ENCODE assay signal across 8 mouse cellular contexts in genomic region chrX:21088983-21089866, GRCm38 (mm10). TPM values are rescaled to one million over a fixed set of nuclear protein-coding genes. Genes with fewer than 3 reads are reported as not detected.
A peak's percentile ranks its signal among the peaks of the same experiment; 100 is the strongest.
DNase-seq lines count a peak whose midpoint lies in the region; ATAC-seq lines count a peak whose summit lies in the region.

Gene Zfp300 (minus strand): TSS chrX:21089527.

- ATAC-seq in intestine, embryonic 14.5 days (replicated peaks; ENCODE audit: low FRiP score, low TSS enrichment, low read depth): peak; percentile 71; the same call in 1 of the 2 replicates
- peak; percentile 62 for ATAC-seq in megakaryocyte, adult 5-6 weeks (ENCODE audit: poor library complexity, severe bottlenecking)

- H3K27me3 ChIP-seq in intestine, embryonic 14.5 days (replicated peaks; ENCODE audit: control insufficient read depth, insufficient read depth, low read length): no peaks in the 10 kb centered on the region

- H3K9me3 ChIP-seq in intestine, embryonic 14.5 days (ENCODE audit: control insufficient read depth, low read length): no peaks in the 10 kb centered on the region

- peak within 1 kb of the TSS; percentile 37; the same call in 1 of the 2 replicates for H3K9ac ChIP-seq in intestine, embryonic 14.5 days (ENCODE audit: low read length)

- peak within 1 kb of the TSS; percentile 48 for H3K4me2 ChIP-seq in intestine, embryonic 14.5 days (ENCODE audit: low read length)

- H3K36me3 ChIP-seq in intestine, embryonic 14.5 days (ENCODE audit: control insufficient read depth, insufficient read depth, low read length): no peaks in the 10 kb centered on the region

- H3K27ac ChIP-seq in intestine, embryonic 14.5 days (ENCODE audit: low read depth): peak within 1 kb of the TSS; percentile 74

- WGBS in intestine, embryonic 14.5 days: 18% methylated on average over 27 of the region's 27 CpGs

- no peaks in the 10 kb centered on the region for H3K4me1 ChIP-seq in intestine, embryonic 14.5 days (replicated peaks; ENCODE audit: control insufficient read depth, insufficient read depth, low read length)

- intact Hi-C loops in gastrocnemius, postnatal 36 days (cut with DNase I): no loop called here

- H3K4me3 ChIP-seq in intestine, embryonic 14.5 days (ENCODE audit: low read depth, low read length): peak within 1 kb of the TSS; percentile 47

- DNase-seq in adrenal gland, adult 2 months: peak; percentile 77
- DNase-seq in embryo, embryonic 10 days (ENCODE audit: low spot score): peak; percentile 75
- DNase-seq in gastrocnemius, postnatal 36 days: peak; percentile 24 to 55
- DNase-seq in intestine, embryonic 14.5 days (ENCODE audit: low spot score): peak; percentile 65
- peak; percentile 56 to 72 for DNase-seq in left cerebral cortex, adult 9 months (ENCODE audit: low spot score in 2 of 2)
- DNase-seq in right cerebral cortex, postnatal 10 days (ENCODE audit: low spot score in 2 of 2): peak; percentile 83 to 84
- DNase-seq in urinary bladder, postnatal 36 days (ENCODE audit: low spot score in 2 of 2): peak; percentile 20 to 57

RNA-seq across cellular contexts. Expression of gene Zfp300, which starts in this region (rescaled TPM):
- total RNA-seq in adrenal gland, adult 2 months (2021): 1 to 10 TPM; 1.5 to 2.5 TPM
- 0.03 and 0.08 TPM in 2 replicates for polyA plus RNA-seq in adrenal gland, adult 2 months (2012; rRNA removed)
- under 1 TPM; 0.15 TPM for total RNA-seq in gastrocnemius, postnatal 36 days (2021)
- polyA plus RNA-seq in intestine, embryonic 14.5 days (2014; fragmentation: Nextera tagmentation; extraction: Ambion mirVana): 1.5 and 1.7 TPM in 2 replicates
- total RNA-seq in megakaryocyte, adult 5-6 weeks (2015): 0.07 and 0.45 TPM in 2 replicates
- 0.40 and 1.3 TPM in 2 replicates for total RNA-seq in megakaryocyte, adult 5-6 weeks (2017)

Comparison
In these comparisons a context has a peak if more than half of its experiments do, and no peak if none do; other contexts are left out.
1. Peak in every context shown above with its lines: DNase-seq, ATAC-seq, H3K4me3 ChIP-seq and H3K27ac ChIP-seq.
2. Peak in DNase-seq in gastrocnemius, postnatal 36 days; RNA of the gene not detected or under 1 TPM.